Mouse (Mus musculus) thymus, postnatal 14 days (tissue): ENCODE measurements around the gene Scarb1.
A peak's percentile ranks its signal among the peaks of the same experiment; 100 is the strongest.

Source experiments
- DNase-seq: peaks from one replicate; pipeline ENCODE4 v3.0.0; 2021

The Scarb1 gene

DNA sequence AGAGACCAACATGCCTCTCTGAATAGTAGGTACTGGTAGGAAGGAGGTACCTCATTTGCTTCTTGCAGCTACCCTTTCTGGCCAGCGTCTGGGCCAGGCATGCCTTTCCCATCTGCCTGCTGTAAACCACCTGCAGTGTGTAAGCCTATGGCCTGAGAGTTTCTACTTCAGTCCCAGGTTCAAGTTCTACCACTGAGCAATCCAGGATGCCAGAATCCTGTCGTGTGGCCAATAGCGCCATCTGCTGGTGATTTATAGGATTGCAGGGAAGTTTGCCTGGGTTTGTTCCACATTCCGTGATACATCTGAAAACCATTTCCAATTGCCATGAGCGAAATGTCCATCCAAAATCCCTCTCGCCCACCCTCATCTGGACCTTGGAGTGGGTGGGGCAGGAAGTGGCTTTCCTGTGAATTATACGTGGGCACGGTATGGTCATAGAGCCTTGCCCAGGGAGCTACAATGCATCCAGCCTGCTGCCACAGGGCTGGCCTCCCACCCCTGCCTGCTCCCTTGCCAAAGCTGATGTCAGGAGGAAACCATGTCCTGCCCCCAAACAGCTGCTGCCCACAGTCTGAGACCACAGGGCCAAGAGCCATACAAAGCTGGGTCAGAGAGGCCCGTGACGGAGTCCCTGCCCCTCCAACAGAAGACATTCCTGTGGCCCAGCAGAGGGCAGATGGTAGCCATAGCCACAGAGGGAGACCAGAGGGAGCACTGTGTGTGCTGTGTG is 72.7 kb downstream of the Scarb1 start:
- peak; percentile 75 for DNase-seq

DNA sequence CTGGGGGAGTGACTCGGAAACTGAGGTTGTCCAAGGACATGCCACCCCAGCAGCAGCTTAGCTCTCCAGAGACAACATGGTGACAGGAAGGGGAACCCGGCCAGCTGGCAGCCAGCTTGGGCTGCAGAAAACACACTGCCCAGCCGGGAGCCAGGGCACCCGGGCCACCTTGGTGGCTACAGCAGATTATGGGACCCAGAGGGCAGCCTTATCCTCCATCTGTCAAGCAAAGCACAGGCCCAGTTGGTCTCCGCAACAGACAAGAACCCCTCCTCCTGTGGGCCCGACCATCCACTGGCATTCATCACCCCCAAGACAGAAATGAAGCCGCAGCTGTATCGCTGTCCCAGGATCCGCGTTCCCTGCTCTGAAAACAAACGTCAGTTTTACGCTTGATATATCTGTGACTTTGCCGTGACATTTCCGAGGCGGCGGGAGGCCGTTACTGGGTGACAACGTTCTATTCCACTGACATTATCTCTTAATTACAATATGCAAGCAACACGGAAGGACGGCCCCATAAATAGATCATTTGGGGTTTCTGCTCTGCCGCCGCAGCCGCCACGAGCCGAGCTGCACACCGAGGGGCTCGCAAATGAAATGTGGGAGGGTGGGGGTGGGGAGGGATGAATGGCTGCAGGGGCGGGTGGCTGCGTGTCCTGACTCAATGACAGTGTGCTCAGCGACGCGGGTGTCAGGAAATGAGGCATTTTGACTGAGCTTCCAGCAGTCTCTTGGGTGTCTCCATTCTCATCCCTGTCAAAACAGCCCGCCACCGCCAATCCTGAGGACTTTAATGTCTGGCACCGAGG is 73.5 kb downstream of the Scarb1 start:
- DNase-seq, result no peak

DNA sequence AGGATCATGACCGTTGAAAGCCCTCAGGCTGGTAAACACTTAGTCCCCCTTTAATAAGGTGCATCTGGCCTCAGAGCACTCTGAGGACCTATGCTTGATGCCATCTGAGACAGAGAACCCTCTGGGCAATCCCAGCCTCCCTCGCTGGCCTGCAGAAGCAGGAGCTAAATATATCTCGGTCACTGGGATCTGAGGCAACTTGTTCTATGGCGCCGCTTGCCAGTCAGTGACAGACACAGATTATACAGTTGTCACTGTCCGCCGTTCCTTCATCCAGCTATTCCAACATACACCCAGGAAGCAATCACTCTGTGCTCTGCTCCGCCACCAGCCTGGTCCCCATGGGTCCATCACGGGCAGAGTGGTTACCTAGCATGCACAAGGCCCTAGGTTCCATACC is 74.8 kb downstream of the Scarb1 start:
- DNase-seq, result no peak

DNA sequence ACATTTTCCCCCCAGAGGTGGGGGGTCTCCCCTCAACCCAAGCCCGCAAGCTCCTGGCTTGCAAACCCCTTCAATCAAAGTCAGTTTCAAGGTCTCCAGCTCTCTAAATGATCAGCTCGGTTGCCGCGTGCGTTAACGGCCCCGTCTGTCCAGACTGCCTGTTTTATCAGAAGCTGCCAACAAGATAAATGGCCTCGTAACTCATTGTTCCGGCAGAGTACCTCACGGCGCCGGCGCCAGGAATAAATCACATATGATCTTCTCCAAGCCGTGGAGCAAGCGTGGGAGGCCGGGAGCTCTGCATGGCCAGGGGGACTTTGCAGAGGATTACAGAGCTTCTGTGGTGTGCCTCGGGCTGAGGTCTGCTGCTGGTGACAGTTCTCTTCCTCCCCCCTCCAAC is 76.2 kb downstream of the Scarb1 start:
- no peak for DNase-seq

DNA sequence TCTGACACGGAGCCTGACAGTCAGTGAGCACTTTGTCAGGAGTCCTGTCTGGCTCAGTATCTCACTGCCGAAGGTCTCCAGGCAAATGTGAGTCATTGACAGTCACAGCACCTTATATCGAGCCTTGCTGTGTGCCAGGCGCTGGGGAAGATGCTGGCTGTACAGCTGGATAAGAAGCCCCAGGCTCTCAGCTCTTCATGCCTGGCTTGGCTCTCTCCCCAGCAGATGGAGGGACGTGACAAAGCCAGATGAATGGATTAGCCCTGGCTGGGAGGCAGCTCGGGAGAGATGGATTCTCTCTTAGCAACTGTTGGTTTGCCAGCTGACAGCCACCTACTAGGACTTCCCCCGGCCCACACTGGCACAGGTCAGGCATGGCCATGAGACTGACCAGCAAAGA is 78.3 kb downstream of the Scarb1 start:
- DNase-seq, result no peak

DNA sequence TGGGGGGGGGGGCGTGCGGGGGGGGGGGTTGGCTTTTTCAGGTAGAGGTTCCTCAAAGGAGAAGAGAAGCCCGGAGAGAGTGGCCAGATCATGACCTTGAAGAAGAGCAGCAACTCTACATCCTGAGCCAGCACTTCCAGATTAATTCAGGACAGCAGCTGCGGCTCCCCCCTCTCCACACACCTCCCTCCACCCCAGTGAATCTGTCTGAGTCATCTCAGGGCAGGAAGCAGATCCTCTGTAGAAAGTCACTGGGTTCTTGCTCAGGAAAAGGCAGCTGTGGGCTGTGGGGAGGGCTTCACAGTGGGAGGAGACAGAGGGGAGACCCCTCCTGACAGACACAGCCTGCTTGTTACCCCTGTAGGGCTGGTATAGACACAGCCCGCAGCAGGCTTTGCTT is 87.0 kb downstream of the Scarb1 start:
- no peak for DNase-seq

DNA sequence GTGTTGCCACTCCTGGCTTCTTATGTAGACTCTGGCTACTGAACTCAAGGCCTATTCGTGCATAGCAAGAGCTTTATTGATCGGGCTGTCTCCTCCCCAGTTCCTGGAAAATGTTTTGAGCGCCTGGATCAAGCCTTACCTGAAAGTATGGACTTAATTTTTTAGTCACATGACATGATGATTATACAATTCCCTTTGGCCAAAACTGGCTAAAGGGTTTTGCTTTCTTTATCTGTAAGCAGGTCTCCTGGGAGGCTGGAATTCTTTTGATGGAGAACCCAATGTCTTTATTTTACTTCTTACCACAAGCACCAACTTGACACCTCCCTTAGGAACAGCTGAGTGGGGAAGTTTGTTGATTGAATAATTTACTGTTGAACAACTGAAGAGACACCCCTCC is 87.4 kb downstream of the Scarb1 start:
- DNase-seq, result no peak

DNA sequence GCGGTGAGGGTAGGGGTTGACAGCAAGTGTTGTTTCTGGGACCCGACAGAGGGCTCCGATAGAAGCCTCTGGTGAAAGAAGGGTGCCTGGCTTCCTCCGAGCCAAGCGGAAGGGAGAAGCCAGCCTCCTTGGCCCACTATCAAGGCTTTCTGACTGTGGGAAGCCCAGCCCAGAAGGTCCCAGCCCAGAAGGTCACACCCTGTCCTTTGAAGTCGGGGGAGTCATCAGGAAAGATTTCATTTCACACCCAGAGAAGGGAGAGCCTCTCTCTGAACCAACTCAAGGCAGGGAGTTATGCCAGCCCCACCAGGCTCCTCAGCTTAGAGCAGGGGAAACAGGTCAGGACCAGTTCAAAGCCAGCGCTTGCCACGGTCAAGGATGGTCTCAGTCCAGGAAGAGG is 88.2 kb downstream of the Scarb1 start:
- no peak for DNase-seq

DNA sequence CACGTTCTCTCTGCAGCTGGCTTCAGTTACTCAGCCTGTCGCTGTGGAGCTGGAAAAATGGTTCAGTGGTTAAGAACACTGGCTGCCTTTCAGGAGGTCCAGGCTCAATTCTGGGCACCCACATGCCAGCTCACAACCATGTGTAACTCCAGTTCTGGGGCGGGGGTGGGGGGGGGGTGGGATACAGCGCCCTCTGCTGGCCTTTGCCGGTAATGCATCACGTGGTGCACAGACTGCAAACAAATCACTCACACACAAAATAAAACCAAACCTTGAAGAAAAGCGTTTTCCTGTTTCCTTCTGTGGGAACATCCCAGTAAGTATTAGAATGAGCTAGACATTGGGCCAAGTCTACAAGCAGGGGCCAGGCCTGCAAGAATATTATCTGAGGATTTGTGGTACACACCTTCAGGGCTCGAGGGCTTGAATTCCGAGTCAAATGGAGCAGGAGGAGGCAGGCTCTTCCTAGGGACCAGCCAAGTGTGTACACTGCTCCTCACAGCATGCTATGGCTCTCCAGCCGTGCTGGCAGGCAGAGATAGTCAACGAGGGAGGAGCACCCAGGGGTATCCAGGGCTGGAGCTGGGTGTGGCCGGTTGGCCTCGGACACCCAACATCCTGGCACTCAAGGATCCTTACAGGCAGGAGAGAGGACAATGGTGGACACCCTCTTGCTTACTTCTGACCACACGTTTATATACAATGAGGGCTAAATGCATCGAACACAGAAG is 88.8 kb downstream of the Scarb1 start:
- no peak for DNase-seq

DNA sequence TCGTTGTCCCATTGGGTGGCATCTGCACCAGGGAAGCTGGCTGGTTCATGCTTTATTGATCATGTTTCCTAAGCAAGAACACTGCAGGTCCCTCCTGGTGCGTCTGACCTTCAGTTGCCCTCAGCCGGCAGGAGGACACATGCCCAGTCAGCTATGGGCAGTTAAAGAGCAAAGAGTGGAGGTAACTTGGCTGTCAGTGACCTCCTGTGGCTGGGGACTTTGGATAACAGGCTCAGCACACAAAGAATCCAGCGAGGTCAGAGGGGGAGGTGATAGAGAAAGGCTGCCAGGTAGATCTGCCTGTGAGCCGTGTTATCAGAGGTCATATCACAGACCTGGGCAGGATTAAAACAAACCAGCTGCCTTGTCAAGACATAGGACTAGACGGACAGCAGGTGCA is 91.7 kb downstream of the Scarb1 start:
- no peak for DNase-seq

DNA sequence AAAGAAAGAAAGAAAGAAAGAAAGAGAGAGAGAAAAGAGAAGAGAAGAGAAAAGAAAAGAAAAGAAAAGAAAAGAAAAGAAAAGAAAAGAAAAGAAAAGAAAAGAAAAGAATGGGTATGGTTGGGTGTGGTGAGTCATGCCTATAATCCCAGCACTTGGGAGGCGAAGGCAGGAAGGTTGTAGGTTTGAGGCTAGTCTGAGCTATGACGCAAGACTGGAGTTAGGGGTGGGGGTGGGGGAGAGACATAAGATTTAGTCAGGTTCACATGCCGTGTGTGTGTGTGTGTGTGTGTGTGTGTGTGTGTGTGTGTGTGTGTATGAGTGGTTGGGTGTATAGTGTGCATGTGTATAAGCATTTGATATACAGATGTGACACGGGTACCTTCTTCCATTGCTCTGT is 94.2 kb downstream of the Scarb1 start:
- DNase-seq, result no peak

DNA sequence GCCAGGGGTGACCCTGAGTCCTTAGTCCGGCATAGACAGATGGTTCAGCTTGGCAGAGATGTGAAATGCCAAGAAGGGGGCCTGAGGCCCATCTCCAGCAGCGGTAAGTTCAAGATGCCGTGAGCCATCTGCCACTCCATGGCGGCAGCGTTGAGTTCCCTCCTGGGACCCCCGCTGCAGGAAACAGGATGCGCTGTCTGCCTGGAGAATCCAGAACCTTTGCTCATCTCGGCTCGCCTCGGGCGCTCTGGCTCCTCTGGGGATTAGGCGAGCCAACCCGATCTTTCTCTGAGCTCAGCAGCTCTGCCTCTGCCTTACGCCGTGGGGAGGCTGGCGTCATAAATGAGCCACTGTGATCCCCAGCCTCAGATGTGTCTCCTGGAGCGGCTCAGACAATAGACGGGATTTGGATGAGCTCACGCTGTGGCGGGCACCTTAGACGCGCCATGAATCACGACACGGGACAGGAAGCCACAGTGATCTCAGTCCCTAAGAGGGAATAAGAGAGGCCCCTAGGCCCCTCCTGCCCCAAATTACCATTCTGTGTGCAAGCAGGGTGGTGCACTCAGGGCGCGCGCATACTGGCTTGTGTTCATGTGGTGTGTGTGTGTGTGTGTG is 95.3 kb downstream of the Scarb1 start:
- peak; percentile 29 for DNase-seq

DNA sequence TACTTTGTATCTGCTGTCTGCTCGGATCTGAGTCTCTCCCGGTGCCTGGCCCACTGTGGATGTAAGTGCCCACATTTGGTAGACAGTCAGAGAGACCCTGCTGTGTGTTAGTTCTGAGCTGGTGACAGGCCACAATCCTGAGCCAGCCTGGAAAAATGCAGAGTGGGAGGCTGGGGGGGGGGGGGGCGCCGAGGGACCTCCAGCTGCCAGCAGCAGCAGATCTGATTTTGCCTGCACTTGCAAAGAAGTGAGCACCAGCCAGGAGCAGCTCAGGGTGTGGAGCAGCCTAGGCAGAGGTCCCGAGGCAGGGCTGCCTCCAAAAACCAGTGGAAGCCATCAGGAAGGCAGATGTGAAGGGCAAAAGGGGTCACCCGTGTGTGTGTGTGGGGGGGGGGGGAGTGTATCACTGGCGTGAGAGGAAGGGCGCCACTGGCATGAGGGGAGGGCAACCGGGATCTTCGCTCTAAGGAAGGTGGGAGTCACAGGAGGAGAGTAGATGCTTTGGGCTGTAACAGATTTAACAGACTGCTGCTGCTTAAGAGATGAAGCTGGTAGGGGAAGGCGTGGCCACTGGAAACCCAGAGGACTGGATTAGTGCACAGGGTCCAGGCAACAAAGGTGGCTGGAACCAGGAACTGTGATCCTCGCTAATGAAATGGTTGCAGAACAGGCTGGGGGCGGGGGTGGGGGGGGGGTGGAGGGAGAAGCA is 95.9 kb downstream of the Scarb1 start:
- DNase-seq, result no peak

DNA sequence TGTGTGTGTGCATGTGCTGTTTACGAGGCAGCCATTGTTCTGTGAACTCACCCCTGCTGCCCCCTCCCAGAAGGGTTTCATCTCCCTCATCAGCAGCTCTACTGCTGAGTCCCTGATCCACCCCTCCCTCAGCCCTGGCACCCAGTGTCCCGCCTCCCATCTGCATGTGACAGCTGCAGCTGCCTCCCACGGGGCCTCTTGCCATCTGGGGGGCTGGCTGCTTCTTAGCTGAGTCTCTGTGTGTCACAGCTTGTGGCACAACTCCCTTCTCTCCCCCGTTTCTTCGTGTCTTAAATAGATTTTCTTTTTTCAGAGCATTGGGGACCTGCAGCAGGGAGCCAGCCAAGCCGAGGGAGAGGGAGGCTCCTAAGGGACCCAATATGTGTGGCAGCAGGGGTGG is 97.0 kb downstream of the Scarb1 start:
- DNase-seq, result peak; percentile 91

DNA sequence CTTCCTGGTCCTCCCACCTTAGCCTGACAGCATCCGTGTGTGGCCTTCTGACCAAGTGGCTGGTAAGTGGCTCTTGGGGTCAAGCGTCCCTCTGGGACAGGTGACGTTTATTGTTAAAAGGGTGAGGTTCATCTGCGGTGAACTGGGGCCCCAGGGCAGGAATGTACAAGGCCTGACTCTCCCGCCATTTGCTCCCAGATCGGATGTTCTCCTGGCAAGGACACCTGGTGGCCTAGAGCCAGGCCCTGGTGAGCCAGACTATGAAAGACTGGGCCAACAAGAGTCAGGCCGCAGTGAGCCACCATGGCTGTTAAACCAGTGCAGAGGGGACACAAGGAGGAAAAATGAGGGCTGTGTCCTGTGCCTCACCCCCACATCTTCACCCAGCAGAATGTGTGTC is 98.8 kb downstream of the Scarb1 start:
- DNase-seq, result no peak

DNA sequence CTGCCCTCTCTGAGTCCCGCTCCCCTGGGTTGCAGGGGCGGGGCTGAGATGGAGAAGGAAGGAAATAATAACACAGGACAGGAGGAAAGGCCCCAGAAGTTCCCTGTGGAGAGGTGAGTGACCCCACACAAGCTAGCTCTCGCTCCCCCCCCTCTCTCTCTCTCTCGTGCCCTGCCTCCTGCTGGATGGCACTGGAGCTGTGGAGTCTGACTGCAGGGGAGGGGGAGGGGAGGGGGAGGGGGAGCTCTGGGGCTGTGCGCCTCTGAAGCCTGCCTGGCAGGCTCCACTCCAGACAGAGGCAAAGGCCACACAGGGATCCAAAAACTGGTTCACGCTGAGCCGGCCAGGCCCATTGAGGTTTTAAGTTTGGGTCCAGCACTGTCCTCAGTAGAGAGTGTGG is 99.3 kb downstream of the Scarb1 start:
- no peak for DNase-seq

DNA sequence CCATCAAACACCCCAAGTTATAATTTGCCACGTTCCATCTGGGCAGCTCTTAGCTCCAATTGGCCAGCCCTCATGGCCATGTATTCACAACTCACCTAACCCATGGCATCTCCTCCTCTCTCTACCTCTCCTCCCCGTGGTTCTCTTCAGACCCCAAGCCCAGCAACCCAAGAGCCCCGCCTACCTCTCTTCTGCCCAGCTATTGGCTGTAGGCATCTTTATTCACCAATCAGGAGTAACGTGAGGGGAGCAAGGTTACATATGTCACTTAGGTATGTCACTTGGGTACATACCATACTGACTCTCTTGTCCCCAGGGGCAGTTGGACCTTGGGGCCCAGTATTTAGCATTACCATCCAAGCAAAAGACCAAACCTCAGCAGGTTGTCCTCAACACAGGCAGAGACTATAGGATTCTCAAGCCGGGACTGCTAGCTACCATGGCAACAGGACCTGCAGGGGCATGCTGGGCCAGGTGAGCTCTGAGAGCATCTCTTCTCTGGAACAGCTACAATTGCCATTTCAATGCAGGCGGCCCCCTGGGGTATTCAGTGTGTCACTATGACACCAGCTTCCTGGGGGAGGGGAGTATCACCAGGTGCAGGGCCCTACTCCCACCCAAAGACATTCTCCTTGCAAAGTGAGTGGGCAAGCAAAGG is 100.6 kb downstream of the Scarb1 start:
- DNase-seq, result no peak

DNA sequence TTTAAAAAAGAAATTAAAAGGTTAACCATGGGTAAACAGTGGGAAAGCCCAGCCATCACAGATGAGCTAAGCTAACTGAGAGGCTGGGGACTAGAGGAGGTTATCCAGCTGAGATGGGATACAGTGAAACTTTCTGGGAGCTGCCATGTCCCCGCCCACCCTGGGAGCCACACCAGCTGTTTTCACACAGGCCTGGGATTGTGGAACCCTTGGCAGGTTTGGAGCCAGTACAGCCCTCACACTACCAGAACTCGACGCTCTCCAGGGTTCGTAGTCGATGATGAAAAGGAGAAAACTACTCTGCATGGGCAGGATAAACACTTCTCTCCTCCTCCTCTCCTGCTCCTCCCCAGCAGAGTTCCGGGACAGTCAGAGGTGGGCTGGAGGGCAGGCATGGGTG is 105.0 kb downstream of the Scarb1 start:
- DNase-seq, result no peak

DNA sequence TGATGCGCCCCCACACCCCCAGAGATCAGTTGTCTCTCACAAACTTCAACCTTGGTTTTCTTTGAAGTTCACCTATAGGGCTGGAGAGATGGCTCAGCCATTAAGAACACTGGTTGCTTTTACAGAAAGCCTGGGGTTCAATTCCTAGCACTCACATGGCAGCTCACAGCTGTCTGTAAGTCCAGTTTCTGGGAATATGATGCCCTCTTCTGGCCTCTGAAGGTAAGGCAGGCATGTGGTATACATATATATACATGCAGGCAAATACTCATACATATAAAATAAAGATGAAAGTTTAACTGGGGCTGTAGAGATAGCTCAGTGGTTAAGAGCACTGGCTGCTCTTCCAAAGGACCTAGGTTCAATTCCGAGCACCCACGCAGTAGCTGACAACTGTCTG is 105.5 kb downstream of the Scarb1 start:
- peak; percentile 44 for DNase-seq

DNA sequence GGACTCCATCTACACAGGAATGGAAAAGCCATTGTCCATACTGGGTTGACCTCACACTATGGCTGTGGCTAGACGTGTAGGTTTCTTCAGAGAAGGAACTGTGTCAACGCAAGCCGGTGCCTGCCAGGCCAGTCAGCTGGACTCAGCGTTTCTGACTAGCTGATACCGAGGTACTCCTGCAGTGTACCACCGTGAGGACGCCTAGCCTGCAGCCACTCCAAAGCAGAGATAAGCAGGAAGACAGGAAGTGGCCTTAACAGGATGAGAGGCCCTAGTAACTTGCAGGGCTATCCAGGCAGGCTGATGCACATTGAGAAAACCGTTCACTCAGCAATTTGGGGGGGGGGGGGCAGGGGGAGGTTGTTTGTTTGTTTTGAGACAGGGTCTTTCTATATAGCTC is 106.5 kb downstream of the Scarb1 start:
- no peak for DNase-seq

DNA sequence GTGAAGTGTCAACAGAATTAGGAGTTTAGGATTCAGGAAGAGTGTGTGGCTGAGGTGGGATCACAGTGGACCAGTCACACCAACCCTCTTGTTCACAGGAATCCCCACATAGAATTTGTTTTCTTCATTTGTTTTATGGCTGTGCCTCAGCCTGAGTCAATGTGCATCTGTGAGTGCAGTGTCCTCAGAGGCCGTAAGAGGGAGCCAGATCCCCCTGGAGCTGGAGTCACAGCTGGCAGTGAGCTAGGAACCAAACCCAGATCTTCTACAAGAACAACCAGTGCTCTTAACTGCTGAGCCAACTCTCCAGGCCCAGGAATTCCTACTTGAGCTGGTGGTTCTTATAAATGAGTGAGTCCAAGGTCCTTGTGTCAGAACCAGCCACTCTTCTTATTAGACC is 107.4 kb downstream of the Scarb1 start:
- no peak for DNase-seq

DNA sequence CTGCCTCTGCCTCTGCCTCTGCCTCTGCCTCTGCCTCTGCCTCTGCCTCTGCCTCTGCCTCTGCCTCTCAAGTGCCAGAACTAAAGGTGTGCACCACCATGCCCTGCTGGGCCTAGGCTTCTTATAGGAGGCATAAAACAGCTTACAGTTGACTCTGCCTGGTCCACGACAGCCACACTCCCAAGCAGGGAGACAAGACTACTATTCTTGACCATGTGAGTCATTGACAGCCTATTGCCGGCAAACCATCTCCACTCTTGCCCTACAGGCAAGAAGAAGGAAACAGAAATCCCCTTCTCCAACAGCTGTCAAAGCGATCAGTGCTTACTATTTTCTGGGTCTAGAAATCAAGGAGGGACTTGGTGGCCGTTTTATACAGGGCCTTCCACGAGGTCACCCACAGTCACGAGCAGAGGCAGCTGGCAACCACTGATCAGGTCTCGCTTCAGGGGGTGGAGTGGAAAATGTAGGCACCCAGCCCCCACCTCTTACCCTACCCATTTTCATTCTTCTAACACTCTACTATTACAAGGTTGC is 108.4 kb downstream of the Scarb1 start:
- DNase-seq, result no peak
